Mouse (Mus musculus) frontal cortex, postnatal 10 days (tissue): Measurements from ENCODE around the gene Palm3.
"Not testable (repeated sequence)": the region's sequence is repeated elsewhere in the genome, so short reads cannot be mapped to it uniquely, and the experiment has no call there.

Source experiments
- DNase-seq, 2 experiments: peaks; one replicate each; pipeline ENCODE4 v3.0.0; 2022; ENCODE audit warnings: low spot score in 2 of 2, mixed read lengths in 1 of 2

Gene Palm3

DNA sequence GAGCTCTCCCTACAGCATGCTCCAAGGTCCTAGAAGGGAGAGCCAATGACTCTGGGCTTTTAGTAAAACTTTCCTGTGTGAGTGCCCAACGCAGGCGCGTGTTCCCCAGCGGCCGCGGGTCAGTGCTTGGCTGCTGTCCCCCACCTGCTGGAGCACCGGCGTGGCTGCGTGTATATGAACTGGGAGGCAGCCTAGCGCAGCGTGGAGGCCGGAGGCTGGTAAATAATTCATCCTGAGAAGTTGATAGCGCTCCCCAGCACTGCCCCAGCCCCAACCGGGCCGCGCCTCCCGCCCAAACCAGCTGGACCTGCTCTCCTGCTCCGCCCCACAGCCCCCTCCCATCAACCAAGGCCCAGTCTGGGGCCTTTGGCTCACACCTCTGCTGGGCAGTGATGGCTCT, at the start of gene Palm3:
Palm3 (plus strand) TSS at position 376 of the 400 bp plus-strand sequence.
- DNase-seq, result no peak

DNA sequence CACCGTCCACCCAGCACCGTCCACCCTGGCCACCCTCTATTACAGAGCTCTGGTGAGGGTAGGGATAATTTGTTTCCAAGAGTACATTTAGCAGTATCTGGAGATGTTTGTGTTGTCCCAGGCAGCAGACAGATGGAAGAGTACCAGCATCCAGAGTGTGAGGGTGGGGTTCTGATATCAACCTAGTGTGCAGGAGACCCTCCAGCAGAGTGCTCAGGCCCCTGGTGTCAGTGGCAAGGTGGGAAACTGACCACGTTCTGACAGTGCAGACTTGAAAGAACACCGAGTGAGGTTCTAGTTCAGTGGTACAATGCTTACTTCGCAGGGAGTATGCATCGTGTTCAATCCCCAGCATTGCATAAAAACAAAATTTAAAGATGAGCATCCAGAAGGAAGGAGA, 49.6 kb upstream of the Palm3 start:
- DNase-seq, result no peak

DNA sequence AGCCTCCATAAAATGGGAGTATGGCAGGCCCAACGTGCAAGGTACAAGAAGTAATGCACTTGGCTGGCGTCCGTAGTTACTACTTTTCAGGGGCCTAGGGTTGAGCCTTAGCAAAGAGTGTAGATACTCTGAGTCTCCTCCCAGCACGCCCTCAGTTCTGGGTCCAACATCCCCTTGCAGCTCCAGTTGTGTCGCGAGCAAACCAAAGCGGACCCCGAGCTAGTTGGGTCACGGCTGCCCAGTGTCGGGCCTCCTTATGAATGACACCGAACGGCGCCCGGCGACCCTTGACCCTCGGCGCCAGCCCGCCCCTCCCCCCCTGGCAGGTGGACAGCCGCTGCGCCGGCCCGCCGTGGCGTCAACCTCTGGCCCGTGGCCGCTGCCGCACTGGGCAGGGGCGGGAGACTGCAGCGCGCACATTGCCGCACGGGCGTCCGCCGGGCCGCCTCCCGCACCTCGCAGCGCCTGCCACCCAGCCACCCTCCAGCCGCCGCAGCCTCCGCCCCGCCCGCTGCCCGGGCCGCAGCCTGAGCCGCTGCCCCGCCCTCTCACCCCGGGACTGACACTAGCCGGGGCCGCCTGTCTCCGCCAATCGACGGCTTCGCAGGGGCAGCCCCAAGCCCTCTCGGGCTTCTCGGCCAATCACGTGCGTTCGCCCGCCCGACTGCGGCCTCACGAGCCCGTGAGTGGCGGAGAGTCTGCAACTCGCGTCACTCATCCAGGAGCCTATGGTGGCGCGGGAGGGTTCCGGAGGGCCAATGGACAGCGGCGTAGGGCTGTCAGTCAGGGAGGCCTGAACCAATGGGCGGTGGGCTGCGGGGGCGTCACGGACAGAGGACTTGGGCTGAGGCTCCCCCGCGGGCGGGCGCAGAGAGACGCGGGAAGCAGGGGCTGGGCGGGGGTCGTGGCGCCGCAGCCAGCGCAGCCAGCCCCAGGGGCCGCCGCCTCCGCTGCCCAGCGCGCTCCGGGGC, 48.8 kb upstream of the Palm3 start, which contains the start of gene Prkaca:
Prkaca (plus strand) TSS at position 844 of the 971 bp plus-strand sequence.
- DNase-seq, result peak; percentile 99

DNA sequence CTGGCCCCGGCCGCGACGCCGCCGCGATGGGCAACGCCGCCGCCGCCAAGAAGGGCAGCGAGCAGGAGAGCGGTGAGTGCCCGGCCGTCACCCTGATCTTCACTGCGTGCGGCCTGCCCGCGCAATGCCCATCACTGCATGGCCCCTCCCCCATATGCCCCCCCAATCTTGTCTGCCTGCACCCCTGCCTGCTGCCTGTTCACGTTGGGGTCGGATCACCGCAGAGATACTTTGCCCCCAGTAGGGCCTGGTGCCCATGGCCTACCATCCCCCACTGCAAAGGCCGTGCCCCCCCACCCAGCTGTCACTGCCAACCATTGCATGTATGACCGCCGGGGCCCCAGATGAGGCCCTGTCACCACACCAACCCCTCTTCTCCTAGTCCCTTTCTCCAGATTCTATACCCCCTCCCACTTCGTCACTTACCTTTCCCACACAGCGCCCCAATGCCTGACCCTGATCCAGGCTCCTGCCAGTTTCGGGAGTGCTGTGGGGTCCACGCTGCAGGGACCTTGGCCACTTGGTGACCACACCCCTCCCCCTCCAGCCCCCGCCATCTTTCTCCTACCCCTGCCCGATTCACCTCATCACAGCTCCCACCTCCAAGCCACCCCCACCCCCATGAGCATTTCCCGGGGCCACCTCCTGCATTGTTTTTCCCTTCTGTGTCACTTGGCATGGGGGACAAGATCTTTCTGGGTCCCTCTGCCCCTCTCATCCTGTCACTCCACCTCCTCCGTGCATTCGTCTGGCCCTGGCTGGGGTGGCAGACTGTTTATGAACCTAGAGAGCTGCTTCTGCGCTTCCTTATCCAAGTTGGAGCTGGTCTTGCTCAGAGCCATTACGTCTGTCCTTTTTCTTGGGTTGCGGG, 47.9 kb upstream of the Palm3 start:
- no peak for DNase-seq

DNA sequence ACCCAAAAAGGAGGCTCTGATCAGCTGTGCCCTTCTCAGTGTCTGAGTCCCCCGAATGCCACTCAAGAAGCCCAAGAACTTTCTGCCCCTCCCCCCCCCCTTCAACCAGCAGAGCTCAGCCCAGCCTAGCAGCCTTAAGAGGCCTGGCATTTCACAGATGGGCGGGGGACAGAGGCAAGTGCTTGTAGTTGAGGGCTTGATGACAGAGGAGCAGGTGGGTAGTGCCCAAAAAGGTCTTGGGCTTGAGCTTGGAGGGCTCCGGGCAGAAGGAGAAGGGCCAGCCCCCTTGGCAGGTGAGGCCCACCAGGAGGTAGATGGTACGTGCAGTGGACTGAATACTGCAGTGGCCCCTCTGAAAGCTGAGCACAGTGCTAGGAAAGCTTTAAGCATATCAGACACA, 46.8 kb upstream of the Palm3 start:
- DNase-seq, result no peak

DNA sequence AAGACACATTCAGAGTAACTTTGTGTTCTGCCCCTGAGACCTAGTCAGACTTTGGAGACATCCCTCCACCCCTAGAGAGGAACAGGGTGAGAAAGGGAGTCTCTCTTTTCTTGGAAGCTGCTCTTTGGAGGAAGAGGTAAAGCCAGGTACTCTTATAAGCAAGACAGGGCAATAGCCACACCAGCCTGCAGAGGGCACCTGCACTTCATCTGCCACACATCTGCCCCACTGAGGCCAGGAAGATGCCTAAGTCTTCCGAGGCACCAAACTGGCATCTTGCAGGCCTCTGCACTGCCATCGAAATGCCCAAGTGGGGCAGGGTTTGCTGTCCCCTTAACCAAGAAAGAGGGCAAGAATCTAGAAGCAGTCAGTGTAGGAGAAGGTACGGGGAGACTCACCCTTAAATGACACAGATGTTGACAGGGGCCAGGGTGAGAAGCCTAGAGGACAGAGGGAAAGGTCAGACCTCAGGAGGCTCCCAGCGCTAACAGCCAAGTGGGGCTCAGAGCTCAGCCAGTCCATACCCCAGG, 45.1 kb upstream of the Palm3 start:
- no peak for DNase-seq

DNA sequence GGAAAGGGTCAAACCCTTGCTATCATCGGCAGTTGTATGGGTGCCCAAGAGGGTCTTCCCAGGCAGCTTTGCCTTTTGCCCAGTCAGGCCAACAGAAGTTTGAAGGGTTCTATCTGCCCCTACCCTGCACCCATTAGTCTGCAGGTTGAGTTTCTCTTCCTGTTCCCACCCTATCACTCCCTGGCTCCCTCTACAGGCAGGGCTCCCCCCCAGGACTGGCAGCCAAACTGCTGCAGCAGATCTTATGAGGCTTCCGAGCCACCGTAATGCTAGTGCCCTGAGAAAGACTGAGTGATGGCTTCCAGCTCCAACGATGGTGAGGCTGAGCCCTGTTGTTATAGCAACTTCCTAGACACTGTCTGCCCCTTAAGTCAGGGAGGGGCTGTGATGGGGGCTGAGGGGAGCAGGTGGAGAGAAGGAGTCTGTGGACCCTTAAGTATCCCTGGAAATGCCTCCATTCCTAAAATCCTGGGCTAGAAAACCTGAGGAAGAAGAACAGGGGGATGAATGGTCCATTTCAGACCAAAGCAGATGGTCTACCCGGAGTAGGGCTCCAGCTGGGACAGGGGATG, 44.4 kb upstream of the Palm3 start:
- DNase-seq, result no peak

DNA sequence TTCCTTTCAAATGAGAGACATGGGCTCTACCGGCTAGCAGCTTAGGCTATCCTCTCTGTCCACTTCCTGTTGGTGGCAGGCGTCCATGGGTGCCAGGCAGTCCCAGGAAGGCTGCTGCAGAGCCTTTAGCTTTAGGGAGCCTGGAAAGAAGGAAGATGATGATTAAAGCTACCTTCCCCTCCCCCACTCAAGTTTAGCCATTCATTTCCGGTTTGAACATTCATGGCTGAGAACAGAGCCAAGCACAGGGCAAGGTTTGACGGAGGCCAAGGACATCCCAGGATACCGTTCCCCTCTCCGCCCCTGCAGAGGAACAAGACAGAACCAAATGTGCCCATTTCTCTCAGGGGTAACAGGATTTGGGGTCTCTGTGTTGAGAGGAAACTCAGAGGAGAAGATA, 43.6 kb upstream of the Palm3 start:
- no peak for DNase-seq

DNA sequence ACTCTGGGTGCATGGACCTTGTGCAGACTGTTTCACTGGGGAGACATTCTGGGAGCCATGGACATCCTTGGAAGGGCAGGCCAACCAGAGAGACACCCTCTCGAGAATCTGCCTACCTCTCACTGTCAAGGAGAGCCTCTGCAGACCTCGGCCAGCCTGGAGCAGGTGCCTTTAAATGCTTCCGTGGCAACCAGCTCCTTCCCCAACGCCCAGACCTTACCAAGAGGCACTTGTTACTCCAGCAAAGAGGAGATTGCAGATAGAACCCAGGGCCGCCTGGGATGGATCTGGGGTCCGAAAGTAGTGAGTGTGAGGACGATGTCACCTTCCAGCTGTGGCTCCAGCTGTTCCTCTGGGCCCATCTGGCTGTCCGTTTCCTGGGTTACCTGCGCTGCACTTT, 43.1 kb upstream of the Palm3 start:
- DNase-seq, result no peak

DNA sequence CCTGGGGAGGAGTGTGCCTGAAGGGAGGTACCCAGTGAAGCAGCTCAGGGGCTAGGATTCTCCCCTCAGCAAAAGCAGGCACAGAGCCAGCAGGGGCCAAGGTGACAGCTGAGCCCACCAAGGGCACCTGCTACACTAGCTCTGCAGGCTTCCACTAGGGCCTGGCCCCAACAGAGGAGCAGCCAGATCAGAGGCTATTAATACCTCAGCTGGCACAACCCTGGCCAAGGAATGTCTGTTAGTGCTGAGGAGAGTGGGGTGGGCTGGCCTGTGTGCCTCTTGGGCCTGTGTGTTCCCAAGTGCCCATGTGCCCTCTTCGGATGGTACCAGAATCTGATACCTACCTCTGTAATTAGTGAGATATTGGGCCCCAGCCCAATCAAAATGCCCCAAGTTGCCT, 41.0 kb upstream of the Palm3 start:
- DNase-seq, result no peak

DNA sequence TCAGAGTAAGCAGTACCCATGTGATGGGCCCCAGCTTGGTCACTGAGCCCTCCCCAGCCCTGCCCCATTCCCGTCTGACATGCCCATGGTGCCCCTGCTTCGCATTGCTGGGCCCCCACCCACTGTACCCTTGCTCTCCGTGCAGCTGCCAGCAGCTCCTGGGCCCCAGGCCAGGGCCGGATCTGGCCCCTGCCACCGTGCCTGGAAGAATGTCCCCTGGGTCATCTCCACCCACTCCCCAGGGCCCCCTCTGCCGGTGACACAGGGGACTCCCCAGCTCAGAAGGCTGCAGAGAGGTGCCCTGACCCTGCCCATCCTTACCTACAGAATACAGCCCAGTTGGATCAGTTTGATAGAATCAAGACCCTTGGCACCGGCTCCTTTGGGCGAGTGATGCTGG, 40.4 kb upstream of the Palm3 start:
- DNase-seq, result no peak

DNA sequence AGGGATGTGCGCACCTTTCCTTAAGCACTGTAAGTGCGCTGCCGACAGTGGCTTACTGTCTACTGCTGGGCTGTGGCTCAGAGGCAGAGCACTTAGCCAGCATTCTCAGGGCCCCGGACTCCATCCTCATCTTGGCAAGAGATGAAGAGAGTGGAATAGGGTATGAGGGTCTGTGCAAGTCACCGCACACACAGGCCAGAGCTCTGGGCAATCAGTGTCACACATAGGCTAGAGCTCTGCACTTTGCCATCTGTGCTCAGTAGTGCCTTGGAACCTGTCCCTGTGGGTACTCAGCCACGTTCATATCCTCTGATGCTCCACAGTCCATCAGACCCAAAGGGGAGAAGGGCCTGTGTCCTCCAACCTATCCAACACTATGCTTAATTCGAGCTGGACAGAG, 39.7 kb upstream of the Palm3 start:
- no peak for DNase-seq

DNA sequence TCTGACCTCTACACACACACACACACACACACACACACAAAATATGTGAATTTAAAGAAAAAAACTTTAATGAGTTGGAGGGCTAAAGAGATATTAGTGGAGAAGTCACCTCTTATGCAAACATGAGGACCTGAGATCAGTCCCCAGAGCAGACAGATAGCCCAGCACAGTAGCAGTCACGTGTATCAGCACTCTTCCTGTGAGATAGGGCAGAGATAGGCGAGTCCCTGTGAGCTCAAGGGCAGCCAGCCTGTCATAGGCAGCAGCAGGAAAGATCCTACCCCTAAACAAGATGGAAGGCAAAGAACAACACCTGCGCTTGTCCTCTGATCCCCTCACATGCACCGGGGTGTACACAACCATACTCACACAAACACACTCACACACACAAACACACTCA, 38.8 kb upstream of the Palm3 start:
- DNase-seq, result no peak

DNA sequence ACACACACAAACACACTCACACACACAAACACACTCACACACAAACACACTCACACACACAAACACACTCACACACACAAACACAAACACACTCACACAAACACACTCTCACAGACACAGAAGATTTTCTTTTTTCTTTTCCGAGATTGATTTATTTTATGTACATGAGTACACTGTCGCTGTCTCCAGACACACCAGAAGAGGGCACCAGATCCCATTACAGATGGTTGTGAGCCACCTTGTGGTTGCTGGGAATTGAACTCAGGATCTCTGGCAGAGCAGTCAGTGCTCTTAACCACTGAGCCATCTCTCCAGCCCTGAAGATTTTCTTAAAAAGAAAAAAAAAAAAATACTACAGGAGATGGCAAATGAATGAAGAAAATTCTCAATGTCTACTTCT, 38.0 kb upstream of the Palm3 start:
- DNase-seq, result not testable (repeated sequence)

DNA sequence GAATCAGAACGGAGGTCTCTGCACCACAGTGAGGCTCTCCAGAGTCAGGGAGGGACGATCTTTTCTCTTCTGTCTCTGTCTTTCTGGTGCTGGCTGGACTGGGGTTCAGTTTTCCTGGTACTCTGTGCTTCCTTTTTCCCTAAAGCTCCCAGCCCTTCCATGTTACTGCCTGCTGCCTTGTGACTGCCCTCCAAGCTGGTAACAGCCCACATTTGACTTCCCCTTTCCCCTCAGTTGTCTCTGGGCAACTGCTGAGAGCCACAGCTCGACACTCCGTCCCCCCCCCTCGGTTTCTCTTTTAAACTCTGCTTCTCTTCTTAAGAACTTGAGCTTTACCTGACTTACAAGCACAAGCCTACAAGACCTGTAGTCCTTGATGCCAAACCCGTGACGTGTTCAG, 32.0 kb upstream of the Palm3 start:
- no peak for DNase-seq

DNA sequence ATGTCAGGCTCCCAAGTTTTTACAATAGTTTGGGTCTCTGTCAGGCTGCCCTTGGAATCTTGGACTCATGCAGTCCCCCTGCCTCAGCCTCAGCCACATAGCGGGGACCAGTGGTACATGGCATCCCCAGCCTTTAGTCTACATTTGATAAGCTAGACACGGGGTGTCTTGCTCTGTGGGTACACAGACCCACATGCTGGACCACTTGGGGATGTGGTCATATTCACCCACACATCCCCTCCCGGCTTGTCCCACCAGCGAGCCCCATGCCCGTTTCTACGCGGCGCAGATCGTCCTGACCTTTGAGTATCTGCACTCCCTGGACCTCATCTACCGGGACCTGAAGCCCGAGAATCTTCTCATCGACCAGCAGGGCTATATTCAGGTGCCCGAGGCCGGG, 31.1 kb upstream of the Palm3 start:
- no peak for DNase-seq

DNA sequence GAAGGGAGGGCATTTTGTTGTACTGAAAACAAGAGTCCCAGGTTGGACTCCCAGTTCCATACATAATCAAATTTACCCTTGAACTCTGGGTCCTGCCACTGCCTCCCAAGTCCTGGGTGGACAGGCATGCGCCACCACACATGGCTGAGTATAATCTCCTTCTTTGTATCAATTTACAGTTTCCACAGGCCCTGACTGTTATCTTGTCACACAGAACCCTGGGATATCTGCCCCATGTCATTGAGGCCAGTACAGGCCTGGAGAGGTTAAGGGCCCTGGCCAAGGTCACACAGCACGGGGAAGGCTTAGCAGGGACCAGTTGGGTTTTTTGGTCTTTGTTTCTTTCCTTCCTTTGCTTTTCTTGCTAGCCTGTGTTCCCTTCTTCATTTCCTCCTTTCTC, 28.8 kb upstream of the Palm3 start:
- DNase-seq, result no peak

DNA sequence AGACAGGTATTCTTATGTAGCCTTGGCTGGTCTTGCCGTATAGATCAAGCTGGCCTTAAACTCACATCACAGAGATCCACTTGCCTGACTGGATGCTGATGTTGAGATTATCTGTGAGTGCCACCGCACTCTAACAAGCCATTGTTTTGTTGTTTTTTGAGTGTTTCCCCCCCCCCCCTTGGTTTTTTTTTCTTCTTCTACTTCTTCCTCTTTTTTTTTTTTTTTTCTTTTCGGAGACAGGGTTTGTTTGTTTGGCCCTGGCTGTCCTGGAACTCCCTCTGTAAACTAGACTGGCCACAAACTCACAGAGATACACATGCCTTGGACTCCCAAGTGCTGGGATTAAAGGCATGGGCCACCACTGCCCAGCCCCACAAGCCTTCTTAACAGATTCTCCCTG, 27.2 kb upstream of the Palm3 start:
- DNase-seq, result no peak

DNA sequence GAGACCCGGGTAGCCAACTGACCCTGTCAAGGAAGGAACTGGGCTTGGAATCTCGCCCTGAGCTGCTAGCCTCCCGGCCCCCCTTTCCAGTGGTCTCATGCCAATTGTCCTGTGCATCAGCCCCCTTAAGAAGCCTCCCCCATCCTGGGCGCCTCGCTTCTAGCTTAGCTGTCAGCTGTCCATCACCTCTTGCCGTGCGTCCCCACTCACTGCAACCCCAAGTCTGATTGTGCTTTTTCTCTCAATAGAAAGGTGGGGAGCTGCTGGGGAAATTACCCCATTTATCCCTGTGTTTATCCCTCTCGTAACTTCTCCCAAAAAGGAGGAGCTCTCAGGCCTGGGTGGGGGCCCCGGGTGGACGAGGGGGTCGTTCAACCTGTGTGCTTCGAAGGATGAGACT, 25.3 kb upstream of the Palm3 start:
- DNase-seq, result no peak

DNA sequence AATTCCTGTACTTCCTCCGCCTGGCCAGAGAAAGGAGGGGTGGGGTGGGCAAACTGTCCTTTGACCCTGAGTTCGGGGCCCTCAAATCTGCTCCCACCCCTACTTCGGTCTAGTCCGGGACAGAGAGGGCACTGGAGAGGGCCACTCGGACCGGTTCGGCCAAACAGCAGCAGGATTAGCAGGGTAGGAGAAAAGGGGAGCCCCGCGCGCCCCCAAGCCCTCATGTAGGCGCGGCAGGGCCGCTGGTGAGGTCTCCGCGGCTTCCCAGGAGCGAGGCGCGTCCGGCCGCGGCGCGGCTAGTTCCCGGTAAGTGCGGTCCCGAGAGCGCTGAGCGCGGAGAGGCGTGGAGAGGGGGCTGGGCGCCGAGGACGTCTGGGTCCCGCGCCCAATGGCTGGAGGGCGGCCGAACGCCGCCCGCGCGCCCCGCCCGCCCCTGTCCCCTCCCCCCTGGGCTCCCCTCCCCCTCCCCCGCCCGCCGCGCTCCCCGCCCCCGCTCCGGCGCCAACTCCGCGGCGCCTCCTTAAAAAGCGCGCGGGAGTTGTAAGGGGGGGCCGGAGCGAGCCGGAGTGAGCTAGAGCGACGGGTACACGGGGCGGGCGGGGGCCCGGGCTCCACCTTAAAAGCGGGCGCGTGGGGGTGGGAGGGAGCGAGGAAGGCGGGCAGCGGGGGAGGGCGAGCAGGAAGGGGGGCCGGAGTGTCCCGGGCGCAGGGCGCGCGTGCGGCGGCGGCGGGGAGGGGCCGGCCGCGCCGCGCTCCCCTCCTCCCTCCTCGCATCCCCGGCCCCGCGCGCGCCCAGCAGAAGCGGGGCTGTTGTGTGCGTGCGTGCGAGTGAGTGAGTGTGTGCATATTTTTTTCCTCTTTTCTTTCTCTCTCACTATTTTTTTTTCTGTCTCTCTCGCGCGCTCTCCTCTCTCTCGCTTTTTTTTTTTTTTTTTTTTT, 24.4 kb upstream of the Palm3 start:
- peak; percentile 71 to 80 for DNase-seq
